Mouse (Mus musculus) hindbrain, embryonic 15.5 days (tissue): ENCODE results near the gene Asgr2. TPM values are rescaled to one million over a fixed set of nuclear protein-coding genes. Genes with fewer than 3 reads are reported as not detected.
"Not testable (repeated sequence)": the region's sequence is repeated elsewhere in the genome, so short reads cannot be mapped to it uniquely, and the experiment has no call there.

Experiments
- ATAC-seq: fragments of 200-750 bp; cut with Nextera tagmentation; 2 replicates; pipeline ENCODE4 v1.8.0; 2017; ENCODE audit warnings: low read depth, moderate number of reproducible peaks, moderate TSS enrichment; ENCODE audit not compliant: low FRiP score
- H3K27ac ChIP-seq: fragments of 300-500 bp; sonication (generic); replicated peaks from 2 replicates; pipeline ENCODE4 v1.5.1; 2015; ENCODE audit warnings: mild to moderate bottlenecking, inconsistent platforms
- H3K27me3 ChIP-seq: fragments of 300-500 bp; sonication (generic); 2 replicates; pipeline ENCODE4 v1.6.1; 2015; ENCODE audit warnings: control low read depth, inconsistent platforms
- H3K36me3 ChIP-seq: fragments of 300-500 bp; sonication (generic); 2 replicates; pipeline ENCODE4 v1.6.1; 2015; ENCODE audit warnings: control low read depth, inconsistent platforms
- H3K4me1 ChIP-seq: fragments of 300-500 bp; sonication (generic); replicated peaks from 2 replicates; pipeline ENCODE4 v1.6.1; 2015; ENCODE audit warnings: control low read depth, inconsistent platforms
- H3K4me2 ChIP-seq: fragments of 300-500 bp; sonication (generic); 2 replicates; pipeline ENCODE4 v1.6.1; 2015; ENCODE audit warnings: moderate library complexity, mild to moderate bottlenecking, inconsistent platforms
- H3K4me3 ChIP-seq: fragments of 300-500 bp; sonication (generic); 2 replicates; pipeline ENCODE4 v1.5.1; 2015; ENCODE audit warnings: mild to moderate bottlenecking, inconsistent platforms
- H3K9ac ChIP-seq: fragments of 300-500 bp; sonication (generic); 2 replicates; pipeline ENCODE4 v1.6.1; 2015; ENCODE audit warnings: inconsistent platforms
- H3K9me3 ChIP-seq: fragments of 300-500 bp; sonication (generic); 2 replicates; pipeline ENCODE4 v1.6.1; 2016; ENCODE audit warnings: control low read depth, inconsistent platforms
- WGBS: fragments of 180-500 bp; shearing (Covaris S2); methylation state at CpG from one replicate; pipeline ENCODE4 v1.1.7; 2015; 5-methylcytosine and 5-hydroxymethylcytosine counted together
- polyA plus RNA-seq: library from polyadenylated mRNA; unstranded; fragments of >200 nt; fragmentation: Nextera tagmentation; extraction: Ambion mirVana; gene quantifications from 2 replicates; pipeline ENCODE4 v1.2.1, GENCODE M21; 2015

Asgr2 gene
- polyA plus RNA-seq, 1 experiment from 2014 or later: not detected

DNA sequence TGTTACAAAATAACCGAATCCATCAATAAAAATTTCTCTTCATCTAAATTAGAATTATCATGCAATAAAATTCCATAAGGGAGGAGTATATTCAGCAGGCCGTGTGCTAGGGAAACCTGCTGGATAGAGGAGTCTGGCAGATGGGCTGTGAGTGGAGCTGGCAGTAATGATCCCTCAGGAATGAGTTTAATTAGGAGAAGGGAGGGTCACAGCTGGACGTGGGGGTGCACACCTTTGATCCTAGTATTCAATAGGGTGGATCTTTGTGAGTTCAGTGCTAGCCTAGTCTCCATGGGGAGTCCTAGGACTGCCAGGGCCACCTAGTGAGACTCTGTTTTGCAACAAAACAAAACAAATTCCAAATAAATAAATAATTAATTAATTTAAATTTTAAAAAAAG, 24.2 kb upstream of the Asgr2 start:
- WGBS: 31% methylated on average over 3 of the region's 3 CpGs
- Histone ChIP-seq H3K36me3 (no peaks in the 10 kb centered on the region), H3K4me2 (no peak overlapping the region), H3K9me3 (no peaks in the 10 kb centered on the region), H3K4me3 (no peak overlapping the region), H3K27me3 (no peaks in the 10 kb centered on the region), H3K27ac (peak overlapping the region; percentile 31; the same call in 1 of the 2 replicates), H3K4me1 (no peaks in the 10 kb centered on the region), H3K9ac (no peak overlapping the region)
- ATAC-seq: no peak

DNA sequence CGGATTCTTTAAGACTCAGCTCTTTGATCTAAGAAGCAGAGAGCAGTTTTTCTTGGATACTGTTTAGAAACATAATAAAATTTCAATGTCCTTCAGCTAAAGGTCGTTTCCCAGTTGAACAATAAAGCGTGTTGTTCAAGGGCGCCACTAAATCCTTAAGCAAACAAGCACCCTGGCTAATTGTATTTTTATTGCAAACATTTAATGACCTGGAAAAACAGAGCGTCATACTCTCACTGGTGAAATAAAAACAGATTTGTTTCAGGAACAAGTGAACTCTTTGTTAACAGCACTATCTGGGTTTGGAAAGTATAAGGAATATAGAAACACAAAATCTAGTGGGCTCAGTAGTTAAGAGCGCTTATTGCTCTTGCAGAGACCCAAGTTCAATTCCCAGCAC, 22.4 kb upstream of the Asgr2 start:
- no peaks in the 10 kb centered on the region for H3K9me3 ChIP-seq
- no peak overlapping the region for H3K4me2 ChIP-seq
- H3K4me1 ChIP-seq: no peaks in the 10 kb centered on the region
- no peaks in the 10 kb centered on the region for H3K36me3 ChIP-seq
- no peak overlapping the region for H3K4me3 ChIP-seq
- no peak overlapping the region for H3K9ac ChIP-seq
- no peak for ATAC-seq
- H3K27ac ChIP-seq: peak overlapping the region; percentile 37; the same call in 1 of the 2 replicates
- WGBS: 65% methylated on average over 6 of the region's 6 CpGs
- no peaks in the 10 kb centered on the region for H3K27me3 ChIP-seq

DNA sequence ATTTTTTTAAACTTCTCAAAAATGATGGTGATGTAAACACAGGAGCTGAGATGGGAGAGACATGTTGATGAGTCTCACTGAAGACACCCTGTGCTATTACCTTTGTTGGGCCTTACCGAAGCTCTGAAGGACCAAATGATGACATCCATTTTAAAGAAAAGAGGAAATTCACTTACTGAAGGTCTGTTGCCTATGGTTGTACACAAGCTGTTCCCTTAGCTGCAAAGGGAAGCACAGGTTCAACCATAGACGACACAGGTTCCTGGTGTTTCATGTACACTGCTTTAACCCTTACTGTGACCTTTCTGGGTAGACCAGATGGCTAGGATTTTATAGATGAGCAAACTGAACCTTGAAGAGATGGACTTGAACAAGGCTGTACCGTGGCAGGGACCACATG, 21.8 kb upstream of the Asgr2 start:
- H3K27me3 ChIP-seq, H3K36me3 ChIP-seq, ATAC-seq, H3K4me2 ChIP-seq, H3K27ac ChIP-seq, H3K9ac ChIP-seq, H3K4me3 ChIP-seq, H3K4me1 ChIP-seq, H3K9me3 ChIP-seq: not testable (repeated sequence)
- WGBS: 92% methylated on average over 3 of the region's 3 CpGs

DNA sequence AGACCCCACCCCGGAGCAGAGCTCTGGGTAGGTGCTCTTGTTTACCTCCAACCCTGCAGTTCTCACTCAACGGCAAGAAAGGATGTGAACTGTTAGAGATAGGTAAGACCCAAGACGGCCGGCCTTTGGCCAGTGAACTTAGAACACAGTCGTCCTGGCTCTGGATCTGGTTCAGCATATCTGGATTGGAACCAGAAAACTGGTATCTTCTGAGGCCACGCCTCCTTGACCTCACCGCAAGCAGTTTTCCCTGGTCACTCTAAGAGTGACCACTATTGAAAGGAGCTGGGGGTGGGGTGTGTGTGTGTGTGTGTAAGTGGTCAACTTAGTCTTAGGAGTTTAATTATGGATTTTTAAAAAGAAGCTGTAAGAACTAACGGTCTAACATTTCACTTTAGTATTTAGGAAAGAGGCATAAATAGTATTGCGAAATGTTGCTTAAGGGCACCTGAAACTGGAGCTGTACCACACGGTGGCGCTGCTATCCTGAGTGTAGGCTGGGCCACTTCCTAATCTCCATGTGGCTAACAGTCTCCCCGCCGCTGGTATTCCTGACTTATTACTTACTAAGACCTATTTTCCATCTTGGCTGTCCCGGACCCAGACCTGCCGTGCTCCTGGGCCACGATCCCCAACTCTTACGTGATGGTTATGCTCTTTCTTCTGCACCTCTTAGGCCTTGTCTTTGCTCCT, 17.9 kb upstream of the Asgr2 start:
- 43% methylated on average over 17 of the region's 17 CpGs for WGBS
- ATAC-seq: no peak
- H3K4me2 ChIP-seq: peak overlapping the region; percentile 33

GRCm38 (mm10) chr11:70075581-70075980, 16.9 kb upstream of the Asgr2 start:
- Histone ChIP-seq H3K4me1 (no peaks in the 10 kb centered on the region), H3K27ac (no peak overlapping the region), H3K9ac (no peak overlapping the region), H3K36me3 (no peaks in the 10 kb centered on the region), H3K4me3 (no peak overlapping the region), H3K9me3 (no peaks in the 10 kb centered on the region), H3K4me2 (no peak overlapping the region), H3K27me3 (0 out of 2 replicates have a peak, but pooled peaks cover 3% of the 10 kb centered on the region)
- 92% methylated on average over 6 of the region's 6 CpGs for WGBS
- ATAC-seq: no peak

More for the DNA sequence above, 17.9 kb upstream of the Asgr2 start:
- Histone ChIP-seq H3K27me3 (0 out of 2 replicates have a peak, but pooled peaks cover 3% of the 10 kb centered on the region), H3K4me1 (no peaks in the 10 kb centered on the region), H3K4me3 (no peak overlapping the region), H3K9me3 (no peaks in the 10 kb centered on the region), H3K36me3 (no peaks in the 10 kb centered on the region), H3K27ac (no peak overlapping the region), H3K9ac (no peak overlapping the region)

- Histone ChIP-seq H3K36me3 (no peaks in the 10 kb centered on the region), H3K4me2 (no peak overlapping the region), H3K27ac (no peak overlapping the region), H3K27me3 (0 out of 2 replicates have a peak, but pooled peaks cover 3% of the 10 kb centered on the region), H3K4me1 (no peaks in the 10 kb centered on the region), H3K9me3 (no peaks in the 10 kb centered on the region), H3K4me3 (no peak overlapping the region), H3K9ac (no peak overlapping the region)
- ATAC-seq: no peak
- 57% methylated on average over 3 of the region's 3 CpGs for WGBS
Measured at GRCm38 (mm10) chr11:70077441-70077840, 15.0 kb upstream of the Asgr2 start.

DNA sequence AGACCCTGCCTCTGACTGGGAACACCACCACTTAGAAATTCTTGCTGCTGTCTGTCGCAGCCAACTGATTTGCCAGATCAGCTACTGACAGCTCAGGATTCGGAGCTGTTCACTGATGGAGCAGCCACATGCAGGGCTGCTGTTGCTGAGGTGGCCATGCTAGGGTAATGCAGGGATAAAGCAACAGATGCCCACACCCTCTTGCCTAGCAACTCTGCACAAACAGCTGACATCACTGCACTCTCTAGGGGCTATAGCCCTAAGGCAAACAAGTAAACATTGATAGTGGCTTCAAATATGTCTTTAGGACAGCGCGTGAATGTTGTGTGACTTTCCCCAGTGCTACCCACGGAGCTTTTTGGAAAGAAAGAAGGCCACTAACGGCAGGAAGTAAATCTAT, 13.3 kb upstream of the Asgr2 start:
- Histone ChIP-seq H3K9ac (no peak overlapping the region), H3K4me3 (no peak overlapping the region), H3K27me3 (0 out of 2 replicates have a peak, but pooled peaks cover 3% of the 10 kb centered on the region), H3K9me3 (no peaks in the 10 kb centered on the region), H3K36me3 (no peaks in the 10 kb centered on the region), H3K27ac (no peak overlapping the region), H3K4me1 (no peaks in the 10 kb centered on the region), H3K4me2 (no peak overlapping the region)
- no peak for ATAC-seq
- 69% methylated on average over 6 of the region's 6 CpGs for WGBS

DNA sequence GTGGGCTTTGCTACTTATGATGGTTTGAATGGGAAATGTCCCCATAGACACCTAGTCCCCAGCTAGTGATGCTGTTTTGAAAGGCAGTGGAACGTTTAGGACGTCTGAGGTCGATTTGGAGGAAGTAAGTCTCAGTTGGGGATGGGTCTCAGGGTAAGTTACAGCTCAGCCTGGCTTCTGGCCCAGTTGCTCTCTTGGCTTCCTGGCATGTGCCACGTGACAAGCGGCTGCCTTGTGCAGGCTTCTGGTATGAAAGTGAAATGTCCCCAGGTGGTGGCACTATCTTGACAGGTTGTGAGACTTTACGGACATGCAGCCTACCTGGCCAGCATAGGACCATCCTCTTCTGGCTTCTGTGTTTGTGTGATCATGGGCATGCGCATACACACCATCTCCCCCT, 12.5 kb upstream of the Asgr2 start:
- Histone ChIP-seq H3K4me1 (no peaks in the 10 kb centered on the region), H3K36me3 (no peaks in the 10 kb centered on the region), H3K4me2 (no peak overlapping the region), H3K4me3 (no peak overlapping the region), H3K27me3 (0 out of 2 replicates have a peak, but pooled peaks cover 3% of the 10 kb centered on the region), H3K27ac (no peak overlapping the region), H3K9me3 (no peaks in the 10 kb centered on the region), H3K9ac (no peak overlapping the region)
- 72% methylated on average over 7 of the region's 7 CpGs for WGBS
- no peak for ATAC-seq

DNA sequence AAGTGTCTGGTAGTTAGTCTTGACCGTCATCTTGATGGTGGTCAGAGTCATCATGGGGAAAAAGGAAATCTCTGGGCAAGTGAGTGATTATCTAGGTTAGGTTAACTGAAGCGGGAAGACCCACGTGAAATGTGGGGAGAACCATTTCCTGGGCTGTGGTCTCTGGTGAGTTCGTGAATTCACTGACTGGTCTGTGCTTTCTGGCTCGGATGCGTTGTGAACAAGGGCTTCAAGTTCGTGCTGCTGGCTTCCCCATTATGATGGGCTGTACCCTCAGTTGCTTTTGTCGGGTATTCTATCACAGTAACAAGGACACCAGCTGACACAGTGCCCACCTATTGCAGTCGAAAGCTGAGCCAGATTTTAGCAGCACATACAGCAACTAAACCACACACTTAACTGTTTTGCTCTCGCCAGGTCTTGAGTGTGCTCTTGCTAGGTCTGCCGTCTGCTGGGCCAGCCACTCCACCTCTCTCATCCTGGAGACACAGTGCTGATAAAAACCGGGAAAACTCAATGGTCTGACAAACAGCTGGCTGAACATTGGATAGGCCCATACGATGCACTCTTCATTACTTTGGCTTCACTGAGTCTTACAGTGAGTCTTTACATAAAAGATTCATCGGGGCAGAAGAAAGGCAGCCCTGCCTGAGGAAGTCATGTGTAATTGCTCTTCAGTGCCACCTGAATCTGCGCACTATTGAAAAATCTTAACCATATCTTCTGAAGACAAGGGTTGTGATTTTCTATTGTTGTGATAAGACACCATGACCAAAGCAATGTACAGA, 11.4 kb upstream of the Asgr2 start:
- ATAC-seq: no peak
- WGBS: 82% methylated on average over 15 of the region's 15 CpGs
- Histone ChIP-seq H3K9me3 (no peaks in the 10 kb centered on the region), H3K36me3 (no peaks in the 10 kb centered on the region), H3K27me3 (0 out of 2 replicates have a peak, but pooled peaks cover 3% of the 10 kb centered on the region), H3K27ac (no peak overlapping the region), H3K9ac (no peak overlapping the region), H3K4me1 (no peaks in the 10 kb centered on the region), H3K4me2 (no peak overlapping the region), H3K4me3 (no peak overlapping the region)

DNA sequence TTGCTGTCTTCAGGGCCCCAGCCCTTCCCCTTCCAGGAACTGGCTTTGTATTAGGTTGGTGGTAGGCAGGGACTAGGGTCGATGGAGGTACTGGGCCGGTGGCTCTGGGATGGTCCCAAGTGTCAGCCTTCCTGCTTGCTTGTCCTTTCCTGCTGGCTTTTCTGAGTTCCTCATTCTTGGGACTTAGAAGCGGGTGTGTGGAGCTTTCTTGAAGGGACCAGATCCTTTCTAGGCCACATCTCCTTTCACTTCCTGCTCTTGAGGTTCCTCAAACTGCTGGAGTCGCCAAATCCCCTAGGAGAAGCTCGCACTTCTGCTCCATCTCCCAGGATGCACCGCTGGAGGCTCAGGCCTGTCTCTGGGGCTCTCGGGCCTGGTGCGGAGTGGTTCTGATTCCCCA, 7.9 kb upstream of the Asgr2 start:
- no peak overlapping the region for H3K9ac ChIP-seq
- ATAC-seq: no peak
- H3K4me2 ChIP-seq: no peak overlapping the region
- no peaks in the 10 kb centered on the region for H3K27me3 ChIP-seq
- H3K4me1 ChIP-seq: no peaks in the 10 kb centered on the region
- no peak overlapping the region for H3K27ac ChIP-seq
- H3K36me3 ChIP-seq: no peaks in the 10 kb centered on the region
- no peak overlapping the region for H3K4me3 ChIP-seq
- no peaks in the 10 kb centered on the region for H3K9me3 ChIP-seq
- 85% methylated on average over 8 of the region's 8 CpGs for WGBS

- no peaks in the 10 kb centered on the region for H3K4me1 ChIP-seq
- H3K4me3 ChIP-seq: no peak overlapping the region
- WGBS: 68% methylated on average over 11 of the region's 11 CpGs
- no peak for ATAC-seq
- H3K27ac ChIP-seq: no peak overlapping the region
- no peaks in the 10 kb centered on the region for H3K9me3 ChIP-seq
- H3K4me2 ChIP-seq: no peak overlapping the region
- H3K9ac ChIP-seq: no peak overlapping the region
- H3K27me3 ChIP-seq: no peaks in the 10 kb centered on the region
- H3K36me3 ChIP-seq: no peaks in the 10 kb centered on the region
Measured at GRCm38 (mm10) chr11:70097396-70097795, 5.0 kb downstream of the Asgr2 start.

DNA sequence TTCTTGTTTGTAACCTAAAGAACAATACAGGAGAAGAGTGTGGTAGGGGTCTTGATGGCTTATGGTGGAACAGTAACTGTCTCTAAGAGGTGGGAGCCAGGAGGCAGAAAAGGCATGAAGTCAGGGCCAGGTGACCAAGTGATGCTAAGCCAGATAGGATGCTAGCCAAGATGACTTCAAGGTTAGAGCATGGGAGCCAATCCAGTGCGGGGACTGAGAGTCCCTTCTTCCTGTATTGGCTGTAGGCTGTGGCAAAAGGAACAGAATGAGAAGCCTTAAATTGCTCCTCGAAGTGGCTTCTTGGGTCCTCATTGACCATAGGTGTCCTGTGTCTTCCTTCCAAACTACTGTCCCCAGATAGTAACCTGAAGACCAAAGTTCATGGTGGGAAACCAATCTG, 6.7 kb downstream of the Asgr2 start:
- Histone ChIP-seq H3K9me3 (no peaks in the 10 kb centered on the region), H3K27ac (no peak overlapping the region), H3K36me3 (no peaks in the 10 kb centered on the region), H3K4me2 (no peak overlapping the region), H3K27me3 (no peaks in the 10 kb centered on the region), H3K4me3 (no peak overlapping the region), H3K4me1 (no peaks in the 10 kb centered on the region), H3K9ac (no peak overlapping the region)
- WGBS: 87% methylated on average over 2 of the region's 2 CpGs
- ATAC-seq: no peak
